Comparison of ENCODE assay signal across 27 mouse cellular contexts in the genomic region with DNA sequence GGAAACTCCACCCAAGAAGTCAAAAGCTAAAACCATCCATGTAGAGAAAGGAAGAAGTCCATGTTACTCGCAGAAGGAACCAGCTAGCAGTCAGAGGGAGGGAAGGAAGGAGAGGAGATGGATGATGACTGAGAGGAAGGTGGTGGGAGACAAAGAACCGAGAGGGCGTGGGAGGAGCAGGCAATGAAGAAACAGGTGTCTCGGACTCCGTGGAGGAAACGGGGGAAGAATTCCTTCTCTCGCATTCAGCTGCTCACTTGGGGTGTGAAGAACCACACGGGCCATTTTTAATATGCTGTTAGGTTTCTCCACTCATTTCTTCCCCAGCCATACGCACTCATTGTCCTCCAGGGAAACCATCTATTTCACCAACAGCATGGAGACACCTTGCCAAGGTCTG. TPM values are rescaled to one million over a fixed set of nuclear protein-coding genes. Genes with fewer than 3 reads are reported as not detected.
DNase-seq lines count a peak whose midpoint lies in the region; TF ChIP-seq lines count a peak whose summit lies in the region.
"Had no signal": no experiment of that assay in that cellular context is flagged by ENCODE, and none has a peak within 500 bp of the region (broad histone marks: within the 10 kb centered on the region; RNA-seq: fewer than 3 reads in every experiment).

No protein-coding gene starts in this region.

- TF ChIP-seq CTCF in liver, adult 2 months (IDR thresholded peaks at IDR 0.05; ENCODE audit: low read depth, low read length) = no peak

- peak; percentile 47 to 50 for DNase-seq in left cerebral cortex, adult 18-20 months (ENCODE audit: low spot score in 2 of 2)
- DNase-seq in left cerebral cortex, adult 11 months (ENCODE audit: low spot score) = no peak
- DNase-seq in liver, adult 2 months (ENCODE audit: extremely low read depth, low read depth, low spot score) = no peak
- DNase-seq in liver = no peak
- peak; percentile 51 for DNase-seq in right cerebral cortex, postnatal 25 days
- no peak for DNase-seq in right cerebral cortex, postnatal 14 days
- DNase-seq in telencephalon, adult 2 months (ENCODE audit: low read depth, low spot score) = peak; percentile 62
- no peak for DNase-seq in gastrocnemius, postnatal 14 days
- DNase-seq: cerebellum, adult 11-12 months; cerebellum, adult 8-10 months; cerebellum, postnatal 36 days; embryo, embryonic 11 days; gastrocnemius, adult 2 months; gastrocnemius, postnatal 25 days; heart, adult 18-20 months; heart, postnatal 10 days; heart, postnatal 36 days had no signal

- no peak overlapping the region for H3K4me3 ChIP-seq in liver, adult 2 months (ENCODE audit: insufficient read depth, low read depth, low read length)
- H3K4me3 ChIP-seq: embryonic facial prominence, embryonic 10.5 days; embryonic facial prominence, embryonic 13.5 days; erythroblast, embryonic 14.5 days; forebrain, embryonic 12.5 days; forebrain, embryonic 15.5 days; gastrocnemius, adult 2 months; heart, embryonic 12.5 days; heart, embryonic 15.5 days; hindbrain, embryonic 10.5 days; hindbrain, embryonic 13.5 days had no signal

- peaks cover 16% of the 10 kb centered on the region for H3K4me1 ChIP-seq in liver, adult 2 months (ENCODE audit: control insufficient read depth, insufficient read depth, low read length)
- H3K4me1 ChIP-seq: forebrain, embryonic 15.5 days had no signal

- H3K79me2 ChIP-seq in liver, adult 2 months (ENCODE audit: control insufficient read depth, insufficient read depth, low read length) = no peaks in the 10 kb centered on the region

- no peaks in the 10 kb centered on the region for H3K27me3 ChIP-seq in liver, adult 2 months (ENCODE audit: control insufficient read depth, insufficient read depth, low read length)
- H3K27me3 ChIP-seq: forebrain, embryonic 15.5 days; heart, embryonic 12.5 days; heart, embryonic 15.5 days had no signal

- no peak for TF ChIP-seq POLR2A in liver, adult 2 months (IDR thresholded peaks at IDR 0.05; ENCODE audit: extremely low read depth, insufficient read depth, low read length)

- no peak overlapping the region for H3K9ac ChIP-seq in liver, adult 2 months (ENCODE audit: low read depth, low read length)
- H3K9ac ChIP-seq: embryonic facial prominence, embryonic 13.5 days; forebrain, embryonic 12.5 days; forebrain, embryonic 15.5 days; heart, embryonic 12.5 days; heart, embryonic 15.5 days; hindbrain, embryonic 13.5 days had no signal

- peak overlapping the region; percentile 2; the same call in 1 of the 2 replicates for H3K27ac ChIP-seq in liver, adult 2 months (replicated peaks; ENCODE audit: insufficient read depth, low read depth, low read length)
- H3K27ac ChIP-seq: embryonic facial prominence, embryonic 10.5 days; embryonic facial prominence, embryonic 13.5 days; forebrain, embryonic 12.5 days; forebrain, embryonic 15.5 days; gastrocnemius, adult 2 months; heart, embryonic 15.5 days; hindbrain, embryonic 10.5 days; hindbrain, embryonic 13.5 days had no signal

- no peaks in the 10 kb centered on the region for H3K36me3 ChIP-seq in liver, adult 2 months (ENCODE audit: control insufficient read depth, insufficient read depth, low read length)
- H3K36me3 ChIP-seq: embryonic facial prominence, embryonic 10.5 days; embryonic facial prominence, embryonic 13.5 days; forebrain, embryonic 12.5 days; forebrain, embryonic 15.5 days; heart, embryonic 12.5 days; heart, embryonic 15.5 days; hindbrain, embryonic 10.5 days; hindbrain, embryonic 13.5 days had no signal

- intact Hi-C loops in gastrocnemius, postnatal 14 days (cut with DNase I; ENCODE audit: low total_unique reads) = no loop called here

- WGBS in liver, adult 2 months = 92% methylated on average over 9 of the region's 9 CpGs

RNA-seq across cellular contexts. Expression of gene Fam81a, which starts 8.1 kb away (rescaled TPM):
- 100 to 1,000 TPM; 190 to 198 TPM for total RNA-seq in left cerebral cortex, adult 18-20 months (2021)
- 2.5 and 2.6 TPM in 2 replicates for total RNA-seq in liver, adult 2 months (2014; rRNA removed)
- polyA plus RNA-seq in liver, adult 2 months (2012; rRNA removed) = 0.44 and 0.57 TPM in 2 replicates
- 1 to 10 TPM; 1.9 to 2.1 TPM for total RNA-seq in gastrocnemius, postnatal 14 days (2021)
- total RNA-seq: MEL had no signal
- polyA plus RNA-seq: erythroblast, embryonic 14.5 days had no signal

Comparison
In these comparisons a context has a peak if more than half of its experiments do, and no peak if none do; other contexts are left out.
1. DNase-seq: peak in left cerebral cortex, adult 18-20 months (2 of 2), right cerebral cortex, postnatal 25 days (single experiment) and telencephalon, adult 2 months (single experiment); none in left cerebral cortex, adult 11 months (single experiment), liver, adult 2 months (single experiment), liver (single experiment), right cerebral cortex, postnatal 14 days (single experiment) and gastrocnemius, postnatal 14 days (single experiment).
2. RNA of gene Fam81a, which starts 8.1 kb away (total RNA-seq): 190 to 198 TPM in left cerebral cortex, adult 18-20 months; 2.5 to 2.6 TPM in liver, adult 2 months and 1.9 to 2.1 TPM in gastrocnemius, postnatal 14 days; every median in the first group is over 10 times any median in the second.